Mouse (Mus musculus) CH12.LX (cell line): ENCODE data around the gene Cfap46.

Source experiments
- BHLHE40 ChIP-seq: IDR thresholded peaks from 2 replicates; pipeline ENCODE4 v1.6.1; 2011; ENCODE audit warnings: mild to moderate bottlenecking, low read depth, low read length, improper control_type of control experiment
- CTCF ChIP-seq, 2 experiments: IDR thresholded peaks in 1 of 2; conservative IDR thresholded peaks in 1 of 2; 2 replicates each; pipeline ENCODE4 v1.5.1; 2011 to 2012; ENCODE audit warnings: low read depth in 2 of 2, low read length in 2 of 2, improper control_type of control experiment in 1 of 2, inconsistent platforms in 1 of 2, mild to moderate bottlenecking in 1 of 2, moderate library complexity in 1 of 2
- EP300 ChIP-seq: IDR thresholded peaks from 2 replicates; pipeline ENCODE4 v1.6.1; 2011; ENCODE audit warnings: low read length, improper control_type of control experiment
- HCFC1 ChIP-seq: IDR thresholded peaks from 2 replicates; pipeline ENCODE4 v1.6.1; 2012; ENCODE audit warnings: low read depth, mild to moderate bottlenecking, inconsistent platforms, low read length, improper control_type of control experiment
- JUN ChIP-seq: IDR thresholded peaks from 2 replicates; pipeline ENCODE4 v1.6.1; 2011; ENCODE audit warnings: low read depth, mild to moderate bottlenecking, low read length, improper control_type of control experiment, moderate library complexity; ENCODE audit not compliant: insufficient read depth
- KAT2A ChIP-seq: IDR thresholded peaks from 2 replicates; pipeline ENCODE4 v1.6.1; 2012; ENCODE audit warnings: low read length, improper control_type of control experiment, inconsistent platforms; ENCODE audit not compliant: insufficient replicate concordance
- MYC ChIP-seq: IDR thresholded peaks from 2 replicates; pipeline ENCODE4 v1.6.1; 2011; ENCODE audit warnings: low read depth, mild to moderate bottlenecking, improper control_type of control experiment, low read length
- POLR2A ChIP-seq: IDR thresholded peaks from 2 replicates; pipeline ENCODE4 v1.6.1; 2011; ENCODE audit warnings: low read depth, mild to moderate bottlenecking, improper control_type of control experiment, low read length
- POLR2AphosphoS2 ChIP-seq: IDR thresholded peaks from 2 replicates; pipeline ENCODE4 v1.6.1; 2011; ENCODE audit warnings: low read depth, low read length, improper control_type of control experiment
- RCOR1 ChIP-seq: conservative IDR thresholded peaks from 2 replicates; pipeline ENCODE4 v1.6.1; 2012; ENCODE audit warnings: low read depth, mild to moderate bottlenecking, inconsistent platforms, low read length, improper control_type of control experiment
- SIN3A ChIP-seq: IDR thresholded peaks from 2 replicates; pipeline ENCODE4 v1.6.1; 2012; ENCODE audit warnings: low read length, improper control_type of control experiment, inconsistent platforms
- UBTF ChIP-seq: IDR thresholded peaks from 2 replicates; pipeline ENCODE4 v1.6.1; 2012; ENCODE audit warnings: low read depth, mild to moderate bottlenecking, inconsistent platforms, low read length, improper control_type of control experiment, moderate library complexity
- USF1 ChIP-seq: IDR thresholded peaks from 2 replicates; pipeline ENCODE4 v1.6.1; 2014; ENCODE audit warnings: low read depth, mild to moderate bottlenecking, inconsistent platforms, low read length, improper control_type of control experiment

DNA sequence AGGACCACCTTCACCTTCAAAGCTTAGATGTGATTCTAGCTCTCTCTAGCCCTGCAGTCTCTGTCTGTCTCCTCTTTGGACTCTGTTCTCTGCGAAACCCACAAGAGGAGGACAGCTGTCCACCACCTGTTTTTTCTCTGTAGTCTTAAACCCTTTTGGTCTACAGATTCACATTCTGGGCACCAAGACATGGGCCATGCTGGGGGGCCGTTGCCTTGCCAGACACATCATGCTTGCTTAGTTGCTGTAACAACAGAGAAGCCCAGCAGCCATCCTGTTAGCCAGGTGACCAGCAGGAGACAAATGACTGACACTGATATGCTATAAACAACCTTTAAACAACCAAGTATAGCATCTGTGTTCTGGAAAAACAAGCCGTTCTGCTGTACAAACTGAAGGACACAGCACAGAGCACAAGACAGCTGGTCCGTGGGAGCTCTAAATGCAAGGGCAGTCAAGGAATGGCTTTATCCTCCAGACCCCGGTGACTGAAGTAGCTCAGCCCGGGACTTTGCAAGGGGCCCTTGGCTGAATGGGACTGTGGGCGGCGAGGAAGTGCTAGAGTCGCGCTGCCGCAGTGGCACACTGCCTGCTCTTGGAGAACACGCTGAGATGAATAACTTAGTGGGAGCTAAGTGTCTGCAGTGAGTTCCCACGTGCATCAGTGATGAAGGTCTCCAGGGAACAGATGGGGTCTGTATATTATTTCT lies 22.9 kb upstream of the Cfap46 start:
- no peak for TF ChIP-seq CTCF (conservative IDR thresholded peaks at IDR 0.05 in 1 of 2, IDR thresholded peaks at IDR 0.05 in 1 of 2; ENCODE audit: low read depth in 2 of 2, low read length in 2 of 2)
- no peak for TF ChIP-seq USF1
- no peak for TF ChIP-seq POLR2AphosphoS2
- no peak for TF ChIP-seq HCFC1
- TF ChIP-seq UBTF, result no peak
- TF ChIP-seq BHLHE40, result no peak
- no peak for TF ChIP-seq MYC
- TF ChIP-seq POLR2A, result no peak
- TF ChIP-seq KAT2A, result no peak
- TF ChIP-seq JUN, result no peak
- TF ChIP-seq EP300, result no peak
- TF ChIP-seq RCOR1, result no peak
- no peak for TF ChIP-seq SIN3A
